Mouse (Mus musculus) MEL (cell line): ENCODE measurements around the gene Nrip1.

Experiments
- CTCF ChIP-seq, 3 experiments: IDR thresholded peaks in 2 of 3; conservative IDR thresholded peaks in 1 of 3; 2 replicates each; pipeline ENCODE4 v1.5.1; 2011 to 2012; ENCODE audit warnings: low read length in 3 of 3, low read depth in 2 of 3, mild to moderate bottlenecking in 2 of 3, improper control_type of control experiment in 1 of 3, inconsistent platforms in 1 of 3, mixed read lengths in 1 of 3, moderate library complexity in 1 of 3; ENCODE audit not compliant: control insufficient read depth in 1 of 3, insufficient read depth in 1 of 3, poor library complexity in 1 of 3, severe bottlenecking in 1 of 3
- E2F4 ChIP-seq: IDR thresholded peaks from 2 replicates; pipeline ENCODE4 v1.6.1; 2011; ENCODE audit warnings: low read depth, low read length, improper control_type of control experiment, borderline replicate concordance
- JUND ChIP-seq: IDR thresholded peaks from 2 replicates; pipeline ENCODE4 v1.6.1; 2011; ENCODE audit warnings: low read depth, mild to moderate bottlenecking, improper control_type of control experiment, low read length
- MAZ ChIP-seq: IDR thresholded peaks from 2 replicates; pipeline ENCODE4 v1.6.1; 2012; ENCODE audit warnings: low read depth, mild to moderate bottlenecking, inconsistent platforms, low read length, improper control_type of control experiment
- MXI1 ChIP-seq: IDR thresholded peaks from 2 replicates; pipeline ENCODE4 v1.6.1; 2011; ENCODE audit warnings: mild to moderate bottlenecking, low read depth, low read length, improper control_type of control experiment
- POLR2A ChIP-seq, 2 experiments: IDR thresholded peaks; 2 replicates each; pipeline ENCODE4 v1.6.1; 2011 to 2012; ENCODE audit warnings: low read length in 2 of 2, mild to moderate bottlenecking in 2 of 2, control low read depth in 1 of 2, improper control_type of control experiment in 1 of 2, low read depth in 1 of 2, moderate library complexity in 1 of 2; ENCODE audit not compliant: control insufficient read depth in 1 of 2, insufficient read depth in 1 of 2, poor library complexity in 1 of 2
- RAD21 ChIP-seq: IDR thresholded peaks from 2 replicates; pipeline ENCODE4 v1.6.1; 2011; ENCODE audit warnings: mild to moderate bottlenecking, low read depth, low read length, improper control_type of control experiment
- ZC3H11A ChIP-seq: IDR thresholded peaks from 2 replicates; pipeline ENCODE4 v1.6.1; 2012; ENCODE audit warnings: low read depth, mild to moderate bottlenecking, inconsistent platforms, low read length, improper control_type of control experiment

GRCm38 (mm10) chr16:76407321-76407920 lies 33.8 kb upstream of the Nrip1 start:
- no peak for TF ChIP-seq JUND
- no peak for TF ChIP-seq POLR2A (IDR thresholded peaks at IDR 0.05; ENCODE audit: control insufficient read depth in 1 of 2, insufficient read depth in 1 of 2, low read depth in 1 of 2, low read length in 2 of 2, poor library complexity in 1 of 2)
- TF ChIP-seq E2F4: no peak
- TF ChIP-seq CTCF (IDR thresholded peaks at IDR 0.05 in 2 of 3, conservative IDR thresholded peaks at IDR 0.05 in 1 of 3; ENCODE audit: control insufficient read depth in 1 of 3, insufficient read depth in 1 of 3, low read depth in 2 of 3, low read length in 3 of 3, poor library complexity in 1 of 3, severe bottlenecking in 1 of 3): no peak
- no peak for TF ChIP-seq ZC3H11A
- TF ChIP-seq RAD21: no peak
- no peak for TF ChIP-seq MAZ
- no peak for TF ChIP-seq MXI1
